Mouse (Mus musculus): ENCODE measurements around the gene Jag1. TPM values are rescaled to one million over a fixed set of nuclear protein-coding genes. Genes with fewer than 3 reads are reported as not detected.
A peak's percentile ranks its signal among the peaks of the same experiment; 100 is the strongest.

Gene Jag1
- 10 to 100 TPM; 10.6 to 16.7 TPM for total RNA-seq (2021)
- long read RNA-seq, experiment 1, full-length matches to known transcripts = 7 of 10 reads
- long read RNA-seq, experiment 1, partial matches to known transcripts = 2 of 10 reads
- long read RNA-seq, experiment 1, other reads (novel, unspliced or antisense) = 1 of 10 reads
- long read RNA-seq, experiment 2, full-length matches to known transcripts = 6 of 9 reads
- long read RNA-seq, experiment 2, partial matches to known transcripts = 2 of 9 reads
- long read RNA-seq, experiment 2, other reads (novel, unspliced or antisense) = 1 of 9 reads

- DNase-seq = peak; percentile 56
Measured at GRCm38 (mm10) chr2:137116025-137116674, at the start of gene Jag1. TSS of gene Jag1 (minus strand) at chr2:137116644.

GRCm38 (mm10) chr2:137156018-137156417 is 39.6 kb upstream of the Jag1 start:
- no peak for DNase-seq

GRCm38 (mm10) chr2:137153825-137154224 is 37.4 kb upstream of the Jag1 start:
- no peak for DNase-seq

- no peak for DNase-seq
Measured at GRCm38 (mm10) chr2:137153172-137153667, 36.8 kb upstream of the Jag1 start.

- DNase-seq = no peak
Measured at GRCm38 (mm10) chr2:137150953-137151352, 34.5 kb upstream of the Jag1 start.

- DNase-seq = no peak
Measured at GRCm38 (mm10) chr2:137146938-137147666, 30.7 kb upstream of the Jag1 start.

- no peak for DNase-seq
Measured at GRCm38 (mm10) chr2:137138063-137138462, 21.6 kb upstream of the Jag1 start.

- no peak for DNase-seq
Measured at GRCm38 (mm10) chr2:137134035-137134434, 17.6 kb upstream of the Jag1 start.

- DNase-seq = no peak
Measured at GRCm38 (mm10) chr2:137124861-137125260, 8.4 kb upstream of the Jag1 start.

GRCm38 (mm10) chr2:137117321-137117690 is 862 bp upstream of the Jag1 start:
- DNase-seq = peak; percentile 90

GRCm38 (mm10) chr2:137116675-137117320 is 354 bp upstream of the Jag1 start:
- DNase-seq = peak; percentile 94

GRCm38 (mm10) chr2:137115241-137116024 is 1.0 kb downstream of the Jag1 start:
- peak; percentile 32 for DNase-seq

GRCm38 (mm10) chr2:137114248-137115096 is 2.0 kb downstream of the Jag1 start:
- peak; percentile 78 for DNase-seq

GRCm38 (mm10) chr2:137113288-137114061 is 3.0 kb downstream of the Jag1 start:
- DNase-seq = no peak

- DNase-seq = no peak
Measured at GRCm38 (mm10) chr2:137110214-137110898, 6.1 kb downstream of the Jag1 start.

GRCm38 (mm10) chr2:137109321-137110213 is 6.9 kb downstream of the Jag1 start:
- DNase-seq = no peak

- DNase-seq = no peak
Measured at GRCm38 (mm10) chr2:137107946-137108345, 8.5 kb downstream of the Jag1 start.

- no peak for DNase-seq
Measured at GRCm38 (mm10) chr2:137107203-137107602, 9.2 kb downstream of the Jag1 start.

Data from gastrocnemius, postnatal 10 days (tissue).